Mouse (Mus musculus): ENCODE measurements around the gene Ifnar2. TPM values are rescaled to one million over a fixed set of nuclear protein-coding genes. Genes with fewer than 3 reads are reported as not detected.
"Not testable (repeated sequence)": the region's sequence is repeated elsewhere in the genome, so short reads cannot be mapped to it uniquely, and the experiment has no call there.

Gene Ifnar2
- total RNA-seq, 4 experiments from 2014 or later = 27.6 to 35.3 (median 32.6) TPM

- DNase-seq (ENCODE audit: low spot score) = no peak
Observed at GRCm38 (mm10) chr16:91426586-91426985, 54.0 kb downstream of the Ifnar2 start.

GRCm38 (mm10) chr16:91427461-91427860 lies 54.9 kb downstream of the Ifnar2 start:
- DNase-seq (ENCODE audit: low spot score) = no peak

- DNase-seq (ENCODE audit: low spot score) = no peak
Observed at GRCm38 (mm10) chr16:91428259-91428865, 55.8 kb downstream of the Ifnar2 start.

- no peak for DNase-seq (ENCODE audit: low spot score)
Observed at GRCm38 (mm10) chr16:91432720-91433328, 60.2 kb downstream of the Ifnar2 start.

- DNase-seq (ENCODE audit: low spot score) = no peak
Observed at GRCm38 (mm10) chr16:91433329-91433933, 60.8 kb downstream of the Ifnar2 start.

- no peak for DNase-seq (ENCODE audit: low spot score)
Observed at GRCm38 (mm10) chr16:91434119-91434518, 61.5 kb downstream of the Ifnar2 start.

GRCm38 (mm10) chr16:91438081-91438480 lies 65.5 kb downstream of the Ifnar2 start:
- no peak for DNase-seq (ENCODE audit: low spot score)

GRCm38 (mm10) chr16:91438599-91438998 lies 66.0 kb downstream of the Ifnar2 start:
- DNase-seq (ENCODE audit: low spot score) = not testable (repeated sequence)

- peak; percentile 86 for DNase-seq (ENCODE audit: low spot score)
Observed at GRCm38 (mm10) chr16:91441366-91441765, 68.8 kb downstream of the Ifnar2 start.

GRCm38 (mm10) chr16:91441811-91442240 lies 69.2 kb downstream of the Ifnar2 start:
- no peak for DNase-seq (ENCODE audit: low spot score)

- no peak for DNase-seq (ENCODE audit: low spot score)
Observed at GRCm38 (mm10) chr16:91442446-91442845, 69.9 kb downstream of the Ifnar2 start.

GRCm38 (mm10) chr16:91443211-91443611 lies 70.6 kb downstream of the Ifnar2 start:
- no peak for DNase-seq (ENCODE audit: low spot score)

GRCm38 (mm10) chr16:91444847-91445246 lies 72.3 kb downstream of the Ifnar2 start:
- no peak for DNase-seq (ENCODE audit: low spot score)

- DNase-seq (ENCODE audit: low spot score) = no peak
Observed at GRCm38 (mm10) chr16:91445566-91445965, 73.0 kb downstream of the Ifnar2 start.

GRCm38 (mm10) chr16:91446778-91447511 lies 74.4 kb downstream of the Ifnar2 start:
- no peak for DNase-seq (ENCODE audit: low spot score)

GRCm38 (mm10) chr16:91447512-91447900 lies 74.9 kb downstream of the Ifnar2 start:
- DNase-seq (ENCODE audit: low spot score) = no peak

GRCm38 (mm10) chr16:91448088-91448487 lies 75.5 kb downstream of the Ifnar2 start:
- no peak for DNase-seq (ENCODE audit: low spot score)

GRCm38 (mm10) chr16:91448895-91449294 lies 76.3 kb downstream of the Ifnar2 start:
- no peak for DNase-seq (ENCODE audit: low spot score)

GRCm38 (mm10) chr16:91450137-91451064 lies 77.8 kb downstream of the Ifnar2 start:
- no peak for DNase-seq (ENCODE audit: low spot score)

GRCm38 (mm10) chr16:91451949-91452348 lies 79.4 kb downstream of the Ifnar2 start:
- DNase-seq (ENCODE audit: low spot score) = no peak

- peak; percentile 68 for DNase-seq (ENCODE audit: low spot score)
Observed at GRCm38 (mm10) chr16:91452363-91452896, 79.8 kb downstream of the Ifnar2 start.
